Mouse (Mus musculus) CD4-positive, CD25-positive, alpha-beta regulatory T cell, adult 4 months (primary cell): ENCODE measurements around the gene Clpp. TPM values are rescaled to one million over a fixed set of nuclear protein-coding genes. Genes with fewer than 3 reads are reported as not detected.
A peak's percentile ranks its signal among the peaks of the same experiment; 100 is the strongest.

Source experiments
- ATAC-seq: one replicate; pipeline ENCODE4 v1.8.0; 2017
- polyA plus RNA-seq, 2 experiments: library from polyadenylated mRNA; unstranded; fragments of 100-300 nt; shearing (Covaris generic); gene quantifications; one replicate each; pipeline ENCODE4 v1.2.1; 2017

The Clpp gene
- polyA plus RNA-seq, 2 experiments from 2014 or later: 108 to 110 TPM

GRCm38 (mm10) chr17:56988441-56988840 is 1.7 kb upstream of the Clpp start:
- ATAC-seq: no peak

- ATAC-seq: no peak
Measured at GRCm38 (mm10) chr17:56988921-56989430, 1.1 kb upstream of the Clpp start.

- ATAC-seq: peak; percentile 71
Measured at GRCm38 (mm10) chr17:56989467-56990114, 514 bp upstream of the Clpp start.

- ATAC-seq: no peak
Measured at GRCm38 (mm10) chr17:56990966-56991365, 861 bp downstream of the Clpp start.

- ATAC-seq: no peak
Measured at GRCm38 (mm10) chr17:56995046-56995445, 4.9 kb downstream of the Clpp start.

- ATAC-seq: no peak
Measured at GRCm38 (mm10) chr17:56996506-56996905, 6.4 kb downstream of the Clpp start.

- ATAC-seq: peak; percentile 100
Measured at GRCm38 (mm10) chr17:56997029-56997667, 7.0 kb downstream of the Clpp start, which contains the start of gene Alkbh7. Gene Alkbh7 (plus strand): TSS chr17:56997339.

GRCm38 (mm10) chr17:56999414-56999813 is 9.3 kb downstream of the Clpp start:
- ATAC-seq: no peak

- ATAC-seq: no peak
Measured at GRCm38 (mm10) chr17:56999968-57000609, 10.0 kb downstream of the Clpp start, which contains the start of gene Pspn. Gene Pspn (minus strand): TSS chr17:57000018.

- ATAC-seq: no peak
Measured at GRCm38 (mm10) chr17:57001228-57001627, 11.1 kb downstream of the Clpp start.

- no peak for ATAC-seq
Measured at GRCm38 (mm10) chr17:57003994-57004393, 13.9 kb downstream of the Clpp start.

- ATAC-seq: no peak
Measured at GRCm38 (mm10) chr17:57007137-57007905, 17.2 kb downstream of the Clpp start.

GRCm38 (mm10) chr17:57010911-57011235 is 20.8 kb downstream of the Clpp start:
- peak; percentile 45 for ATAC-seq

GRCm38 (mm10) chr17:57011236-57012141 is 21.4 kb downstream of the Clpp start, which contains the start of the genes Gtf2f1 and Gm17949:
Gene Gtf2f1 (minus strand): TSS chr17:57011288.
Gene Gm17949 (plus strand): TSS chr17:57011469.
- ATAC-seq: peak; percentile 91

GRCm38 (mm10) chr17:57012245-57012795 is 22.2 kb downstream of the Clpp start:
- ATAC-seq: no peak

- ATAC-seq: no peak
Measured at GRCm38 (mm10) chr17:57019693-57020092, 29.6 kb downstream of the Clpp start.

GRCm38 (mm10) chr17:57020960-57021359 is 30.9 kb downstream of the Clpp start:
- ATAC-seq: no peak

- ATAC-seq: no peak
Measured at GRCm38 (mm10) chr17:57027471-57027870, 37.4 kb downstream of the Clpp start.

- ATAC-seq: no peak
Measured at GRCm38 (mm10) chr17:57029691-57030090, 39.6 kb downstream of the Clpp start.

GRCm38 (mm10) chr17:57030931-57031660 is 41.0 kb downstream of the Clpp start, which contains the start of gene Khsrp:
Gene Khsrp (minus strand): TSS chr17:57031522.
- no peak for ATAC-seq
